Mouse (Mus musculus) neural tube, embryonic 15.5 days (tissue): ENCODE results near the gene Ankrd22. TPM values are rescaled to one million over a fixed set of nuclear protein-coding genes. Genes with fewer than 3 reads are reported as not detected.
"Not testable (repeated sequence)": the region's sequence is repeated elsewhere in the genome, so short reads cannot be mapped to it uniquely, and the experiment has no call there.

Experiments
- ATAC-seq: fragments of 200-750 bp; cut with Nextera tagmentation; 2 replicates; pipeline ENCODE4 v1.8.0; 2017; ENCODE audit warnings: mild to moderate bottlenecking, moderate TSS enrichment, moderate library complexity; ENCODE audit not compliant: low FRiP score
- H3K27ac ChIP-seq: fragments of 300-500 bp; sonication (generic); replicated peaks from 2 replicates; pipeline ENCODE4 v1.5.1; 2015; ENCODE audit warnings: mild to moderate bottlenecking, inconsistent platforms
- H3K27me3 ChIP-seq: fragments of 300-500 bp; sonication (generic); replicated peaks from 2 replicates; pipeline ENCODE4 v1.6.1; 2015; ENCODE audit warnings: inconsistent platforms
- H3K36me3 ChIP-seq: fragments of 300-500 bp; sonication (generic); 2 replicates; pipeline ENCODE4 v1.6.1; 2015; ENCODE audit warnings: inconsistent platforms
- H3K4me1 ChIP-seq: fragments of 300-500 bp; sonication (generic); 2 replicates; pipeline ENCODE4 v1.6.1; 2015; ENCODE audit warnings: inconsistent platforms
- H3K4me2 ChIP-seq: fragments of 300-500 bp; sonication (generic); 2 replicates; pipeline ENCODE4 v1.6.1; 2015; ENCODE audit warnings: inconsistent platforms, mild to moderate bottlenecking, moderate library complexity
- H3K4me3 ChIP-seq: fragments of 300-500 bp; sonication (generic); replicated peaks from 2 replicates; pipeline ENCODE4 v1.5.1; 2015; ENCODE audit warnings: mild to moderate bottlenecking, inconsistent platforms
- H3K9ac ChIP-seq: fragments of 300-500 bp; sonication (generic); replicated peaks from 2 replicates; pipeline ENCODE4 v1.6.1; 2015; ENCODE audit warnings: mild to moderate bottlenecking, inconsistent platforms
- H3K9me3 ChIP-seq: fragments of 300-500 bp; sonication (generic); replicated peaks from 2 replicates; pipeline ENCODE4 v1.6.1; 2016; ENCODE audit warnings: inconsistent platforms
- WGBS: fragments of 180-500 bp; shearing (Covaris S2); methylation state at CpG from one replicate; pipeline ENCODE4 v1.1.7; 2015; ENCODE audit warnings: mixed read lengths; 5-methylcytosine and 5-hydroxymethylcytosine counted together
- polyA plus RNA-seq: library from polyadenylated mRNA; unstranded; fragments of >200 nt; fragmentation: Nextera tagmentation; extraction: Ambion mirVana; gene quantifications from 2 replicates; pipeline ENCODE4 v1.2.1, GENCODE M21; 2015

The Ankrd22 gene
- 1.9 TPM in 1 of 2 replicates, not detected in the other for polyA plus RNA-seq

DNA sequence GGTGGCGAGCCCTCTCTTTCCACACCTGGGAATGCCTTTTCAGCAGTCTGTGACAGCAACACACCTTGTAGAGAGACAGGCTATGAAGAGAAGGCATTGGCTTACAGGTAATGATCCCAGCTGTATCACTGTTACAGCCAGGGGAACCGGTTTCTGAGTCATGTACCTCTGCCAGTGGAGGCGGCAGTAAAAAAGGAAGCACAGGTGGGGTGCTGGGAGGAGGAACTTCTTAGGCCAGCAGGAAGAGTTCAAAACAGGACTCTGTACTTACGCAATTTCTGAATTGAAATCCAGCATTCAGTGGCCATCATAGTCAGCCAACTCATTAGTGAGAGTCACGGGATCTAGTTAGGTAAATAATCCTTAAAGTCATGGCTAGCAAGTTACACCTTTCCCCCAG lies at the start of gene Ankrd22:
Ankrd22 (minus strand) TSS at position 163 of the 400 bp plus-strand sequence.
- H3K4me3 ChIP-seq, result no peak within 1 kb of the TSS
- ATAC-seq, result no peak

DNA sequence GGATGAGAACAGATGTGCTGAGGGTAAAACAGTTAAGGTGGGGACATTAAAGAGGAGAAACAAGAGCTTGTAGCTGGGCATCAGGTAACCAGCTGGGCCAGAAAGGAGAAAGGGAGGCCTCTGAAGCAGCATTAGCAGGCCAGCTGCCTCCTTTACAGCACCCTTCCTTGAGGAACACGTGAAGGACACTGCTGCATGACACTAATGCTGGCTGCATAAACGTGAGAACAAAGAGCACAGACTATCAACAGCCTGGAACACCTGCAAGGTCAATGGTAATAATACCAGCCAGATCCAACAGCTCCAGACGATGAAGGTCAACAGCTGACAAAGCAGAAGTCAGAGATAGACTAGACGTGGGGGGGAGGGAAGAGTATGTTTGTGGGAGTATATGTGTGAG lies 48.3 kb upstream of the Ankrd22 start:
- no peak for ATAC-seq
- Histone ChIP-seq H3K27ac (no peak overlapping the region), H3K27me3 (no peaks in the 10 kb centered on the region), H3K9ac (no peak overlapping the region), H3K9me3 (no peaks in the 10 kb centered on the region), H3K4me2 (no peak overlapping the region), H3K4me3 (no peak overlapping the region), H3K4me1 (no peaks in the 10 kb centered on the region), H3K36me3 (no peaks in the 10 kb centered on the region)
- 68% methylated on average over 4 of the region's 4 CpGs for WGBS

More for the DNA sequence above, at the start of gene Ankrd22:
- Histone ChIP-seq H3K36me3 (no peaks in the 10 kb centered on the region), H3K27me3 (no peaks in the 10 kb centered on the region), H3K9me3 (no peaks in the 10 kb centered on the region), H3K4me2 (no peak within 1 kb of the TSS), H3K9ac (no peak within 1 kb of the TSS), H3K27ac (no peak within 1 kb of the TSS), H3K4me1 (no peaks in the 10 kb centered on the region)
- 81% methylated on average over 5 of the region's 5 CpGs for WGBS

DNA sequence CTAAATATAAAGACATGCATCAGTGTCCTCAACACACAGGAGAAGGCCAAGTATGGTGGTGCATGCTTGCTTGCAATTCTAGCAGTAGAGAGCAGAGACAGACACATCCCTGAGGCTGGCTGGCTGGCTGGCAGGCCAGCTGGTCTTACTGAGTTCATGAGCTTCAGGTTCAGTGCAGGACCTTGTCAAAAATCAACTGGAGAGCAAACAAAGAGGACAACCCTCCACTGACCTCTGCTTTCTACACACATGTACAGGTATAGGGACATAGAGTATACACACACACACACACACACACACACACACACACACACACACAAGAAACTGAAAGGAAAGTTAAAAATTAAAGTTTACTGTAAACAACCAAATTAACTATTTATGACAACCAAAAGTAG lies 47.4 kb upstream of the Ankrd22 start:
- H3K9me3 ChIP-seq, result no peaks in the 10 kb centered on the region
- no peaks in the 10 kb centered on the region for H3K4me1 ChIP-seq
- no peaks in the 10 kb centered on the region for H3K27me3 ChIP-seq
- no peak overlapping the region for H3K4me3 ChIP-seq
- H3K4me2 ChIP-seq, result no peak overlapping the region
- H3K36me3 ChIP-seq, result no peaks in the 10 kb centered on the region
- no peak overlapping the region for H3K9ac ChIP-seq
- ATAC-seq, result no peak
- H3K27ac ChIP-seq, result no peak overlapping the region

DNA sequence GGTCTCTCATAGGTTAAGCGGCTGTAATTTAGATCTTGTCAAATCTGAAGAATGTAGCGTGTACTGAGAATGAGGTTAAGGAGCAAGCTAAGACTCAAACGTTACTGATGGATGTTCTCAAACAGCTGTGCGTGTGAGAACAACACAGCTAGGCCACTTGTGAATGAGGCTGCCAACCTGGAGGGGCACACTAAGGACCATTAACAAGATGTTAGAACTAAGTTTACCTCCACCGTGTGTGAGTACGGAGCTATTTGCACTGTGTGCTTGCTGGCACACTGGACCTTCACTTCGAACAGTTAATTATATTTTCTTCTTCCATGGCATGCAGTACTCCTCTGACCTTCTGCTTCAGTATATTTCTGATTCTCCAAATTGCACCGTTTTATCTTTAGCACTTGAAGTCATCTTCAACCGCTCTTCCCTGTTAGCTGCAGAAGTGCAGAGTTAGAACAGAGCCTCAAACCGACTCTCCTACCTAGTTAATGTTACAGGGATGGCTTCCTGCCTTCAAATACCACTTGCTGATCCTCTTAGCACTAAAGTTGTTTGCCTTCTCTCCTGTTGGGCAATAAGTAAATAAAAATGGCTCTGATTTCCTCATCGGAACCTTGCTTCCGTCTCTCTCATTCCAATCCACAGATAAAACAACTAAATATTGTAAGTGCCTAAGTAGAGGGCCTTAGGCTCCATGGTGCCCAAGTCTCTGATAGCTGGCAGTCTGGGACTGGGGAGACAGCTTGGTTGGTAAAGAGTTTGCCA lies 46.8 kb upstream of the Ankrd22 start:
- Histone ChIP-seq H3K27ac (no peak overlapping the region), H3K4me2 (no peak overlapping the region), H3K4me3 (no peak overlapping the region), H3K27me3 (no peaks in the 10 kb centered on the region), H3K4me1 (no peaks in the 10 kb centered on the region), H3K9me3 (no peaks in the 10 kb centered on the region), H3K9ac (no peak overlapping the region), H3K36me3 (no peaks in the 10 kb centered on the region)
- ATAC-seq, result no peak
- 90% methylated on average over 12 of the region's 12 CpGs for WGBS

DNA sequence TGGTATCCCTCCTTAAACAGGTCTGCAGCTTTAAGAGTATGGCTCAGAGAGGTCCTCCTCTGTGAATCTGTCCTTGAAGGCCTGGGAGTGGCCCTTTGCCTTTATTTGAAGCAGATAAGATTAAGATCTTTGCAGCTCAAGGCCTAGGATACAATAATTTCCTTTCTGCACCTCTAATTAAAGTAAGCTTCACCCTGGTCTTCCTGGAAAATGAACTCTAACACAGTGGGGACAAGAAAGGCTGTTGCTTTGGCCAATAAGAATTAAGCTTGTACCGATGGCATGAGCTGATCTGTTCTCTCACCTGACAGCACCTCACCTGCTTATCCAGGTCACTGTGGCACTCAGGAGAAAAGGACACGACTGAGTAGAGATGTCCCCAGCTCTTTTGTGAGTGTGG lies 45.0 kb upstream of the Ankrd22 start:
- no peak overlapping the region for H3K9ac ChIP-seq
- no peak for ATAC-seq
- WGBS, result 82% methylated on average over 2 of the region's 2 CpGs
- H3K4me2 ChIP-seq, result no peak overlapping the region
- no peak overlapping the region for H3K27ac ChIP-seq
- no peaks in the 10 kb centered on the region for H3K9me3 ChIP-seq
- H3K36me3 ChIP-seq, result no peaks in the 10 kb centered on the region
- no peaks in the 10 kb centered on the region for H3K27me3 ChIP-seq
- H3K4me1 ChIP-seq, result no peaks in the 10 kb centered on the region
- no peak overlapping the region for H3K4me3 ChIP-seq

DNA sequence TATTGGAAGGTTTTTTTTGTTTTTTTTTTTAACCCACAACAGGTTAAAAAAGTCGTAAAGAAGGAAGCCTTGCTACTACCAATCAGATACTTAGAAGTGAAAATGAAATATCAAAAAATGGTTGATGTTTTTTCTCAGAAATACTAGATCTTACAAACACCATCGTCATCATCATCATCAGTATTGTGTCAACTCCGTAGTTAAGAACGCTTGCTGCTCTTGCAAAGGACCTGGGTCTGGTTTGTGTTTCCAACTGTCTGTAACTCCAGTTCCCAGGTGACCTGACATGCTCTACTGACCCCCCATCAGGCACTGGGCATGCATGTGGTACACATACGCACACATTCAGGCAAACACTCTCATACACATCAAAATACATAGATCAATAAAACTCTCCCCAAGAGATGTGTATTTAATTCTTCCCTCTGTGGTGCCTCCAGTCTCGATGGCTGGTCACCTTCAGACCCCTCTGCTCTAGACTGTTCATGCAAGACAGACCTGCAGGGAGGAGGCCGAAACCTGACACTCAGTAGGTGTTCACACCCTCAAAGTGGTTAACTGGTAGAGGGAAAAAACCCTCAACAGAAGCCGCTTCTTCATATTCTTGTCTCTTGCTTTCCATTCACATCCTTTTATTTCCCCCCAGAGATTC lies 44.2 kb upstream of the Ankrd22 start:
- H3K4me3 ChIP-seq, result no peak overlapping the region
- H3K4me1 ChIP-seq, result no peaks in the 10 kb centered on the region
- no peaks in the 10 kb centered on the region for H3K9me3 ChIP-seq
- no peaks in the 10 kb centered on the region for H3K36me3 ChIP-seq
- ATAC-seq, result no peak
- no peak overlapping the region for H3K4me2 ChIP-seq
- WGBS, result 89% methylated on average over 8 of the region's 8 CpGs
- no peak overlapping the region for H3K9ac ChIP-seq
- no peaks in the 10 kb centered on the region for H3K27me3 ChIP-seq
- no peak overlapping the region for H3K27ac ChIP-seq

DNA sequence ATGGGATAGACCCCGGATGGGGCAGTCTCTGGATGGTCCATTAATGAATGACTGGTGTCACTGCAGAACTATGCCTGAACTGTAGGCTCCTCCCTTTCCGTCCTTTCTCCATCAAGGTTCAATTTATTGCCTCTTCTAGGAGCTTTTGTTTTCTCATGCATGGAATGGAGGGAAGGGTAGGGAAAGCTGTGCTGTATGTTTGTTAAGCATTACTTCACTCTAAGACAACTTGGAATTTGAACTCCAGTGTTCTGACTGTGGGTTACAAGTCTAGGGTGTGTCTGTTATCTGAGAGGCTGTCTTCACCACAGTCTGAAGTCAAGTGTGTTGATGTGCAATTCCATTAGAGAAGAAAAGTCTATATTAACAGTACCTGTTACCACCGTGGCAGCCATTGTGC lies 43.2 kb upstream of the Ankrd22 start:
- Histone ChIP-seq H3K4me1 (no peaks in the 10 kb centered on the region), H3K27ac (no peak overlapping the region), H3K4me3 (no peak overlapping the region), H3K4me2 (no peak overlapping the region), H3K27me3 (no peaks in the 10 kb centered on the region), H3K9ac (no peak overlapping the region), H3K9me3 (no peaks in the 10 kb centered on the region), H3K36me3 (no peaks in the 10 kb centered on the region)
- no peak for ATAC-seq
- WGBS, result 78% methylated on average over 3 of the region's 3 CpGs

DNA sequence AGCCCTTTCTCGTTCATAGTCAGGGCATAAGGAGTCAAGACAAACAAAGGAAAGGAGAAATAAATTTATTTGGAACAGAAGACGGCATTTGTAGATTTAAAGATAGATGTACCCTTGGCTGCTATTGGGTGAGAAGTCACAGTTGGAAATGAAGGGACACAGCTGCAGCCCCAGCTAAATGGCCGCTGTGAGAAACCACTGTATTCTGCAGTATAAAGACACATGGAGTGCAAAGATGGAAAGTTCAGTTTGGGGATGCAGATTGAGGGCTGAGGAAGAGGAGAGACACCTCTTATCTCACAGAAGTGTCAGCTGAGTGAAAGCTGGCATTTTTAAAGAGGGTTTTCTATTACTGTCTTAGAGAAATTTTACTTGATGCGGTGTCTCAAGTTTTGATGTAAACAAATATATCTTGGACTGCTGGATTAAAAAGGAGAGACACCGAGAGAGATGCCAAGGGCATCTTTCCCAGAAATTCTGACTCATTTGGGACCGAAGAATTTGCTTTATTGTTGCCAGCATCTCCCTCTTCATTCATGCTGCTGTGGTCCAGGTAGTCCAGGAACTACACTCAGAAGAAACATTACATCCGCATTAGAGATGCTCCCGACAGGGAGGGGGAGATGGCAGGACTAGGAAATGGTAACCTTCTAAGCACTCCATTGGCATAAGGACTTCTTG lies 41.0 kb upstream of the Ankrd22 start:
- H3K9ac ChIP-seq, result no peak overlapping the region
- H3K4me2 ChIP-seq, result no peak overlapping the region
- no peak overlapping the region for H3K4me3 ChIP-seq
- H3K36me3 ChIP-seq, result no peaks in the 10 kb centered on the region
- H3K27ac ChIP-seq, result no peak overlapping the region
- no peaks in the 10 kb centered on the region for H3K27me3 ChIP-seq
- WGBS, result 86% methylated on average over 8 of the region's 8 CpGs
- H3K9me3 ChIP-seq, result no peaks in the 10 kb centered on the region
- H3K4me1 ChIP-seq, result no peaks in the 10 kb centered on the region
- no peak for ATAC-seq

DNA sequence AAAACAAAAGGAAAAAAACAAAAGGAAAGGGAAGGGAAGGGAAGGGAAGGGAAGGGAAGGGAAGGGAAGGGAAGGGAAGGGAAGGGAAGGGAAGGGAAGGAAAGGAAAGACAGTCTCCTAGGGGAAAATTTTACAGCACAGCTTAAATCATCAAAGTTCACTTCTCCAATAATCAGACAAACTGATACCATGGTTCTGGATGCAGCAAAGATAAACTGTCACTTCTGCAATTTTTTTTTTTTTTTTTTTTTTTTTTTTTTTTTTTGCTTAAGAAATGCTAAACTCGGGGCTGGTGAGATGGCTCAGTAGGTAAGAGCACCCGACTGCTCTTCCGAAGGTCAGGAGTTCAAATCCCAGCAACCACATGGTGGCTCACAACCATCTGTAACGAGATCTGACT lies 40.3 kb upstream of the Ankrd22 start:
- not testable (repeated sequence) for H3K4me3 ChIP-seq, H3K9me3 ChIP-seq, H3K27ac ChIP-seq, H3K4me2 ChIP-seq, H3K9ac ChIP-seq, ATAC-seq, H3K27me3 ChIP-seq, H3K36me3 ChIP-seq, H3K4me1 ChIP-seq
- 78% methylated on average over 4 of the region's 4 CpGs for WGBS

DNA sequence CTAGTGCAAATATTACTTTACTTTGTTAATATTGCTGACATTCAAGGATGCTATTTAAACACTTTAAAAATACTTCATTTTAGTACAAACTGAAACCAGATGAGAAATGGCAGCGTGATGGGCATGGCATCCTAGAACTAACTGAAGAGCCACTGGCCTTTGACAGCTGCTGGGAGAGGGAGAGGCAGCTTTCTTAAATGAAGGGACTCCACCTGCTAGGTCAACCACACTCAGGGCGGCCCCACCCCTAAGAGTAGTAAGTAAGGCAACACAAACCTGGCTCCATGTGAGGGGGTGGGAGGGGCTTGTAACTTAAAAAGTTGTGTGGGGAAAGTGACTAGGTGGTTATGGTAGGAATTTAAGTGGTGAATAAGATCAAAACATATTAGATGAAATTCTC lies 36.8 kb upstream of the Ankrd22 start:
- no peaks in the 10 kb centered on the region for H3K27me3 ChIP-seq
- no peak for ATAC-seq
- whole genome bisulfite sequencing, result 85% methylated on average over 2 of the region's 2 CpGs
- no peak overlapping the region for H3K9ac ChIP-seq
- H3K36me3 ChIP-seq, result no peaks in the 10 kb centered on the region
- no peaks in the 10 kb centered on the region for H3K9me3 ChIP-seq
- H3K4me2 ChIP-seq, result no peak overlapping the region
- H3K4me1 ChIP-seq, result no peaks in the 10 kb centered on the region
- no peak overlapping the region for H3K4me3 ChIP-seq
- no peak overlapping the region for H3K27ac ChIP-seq

DNA sequence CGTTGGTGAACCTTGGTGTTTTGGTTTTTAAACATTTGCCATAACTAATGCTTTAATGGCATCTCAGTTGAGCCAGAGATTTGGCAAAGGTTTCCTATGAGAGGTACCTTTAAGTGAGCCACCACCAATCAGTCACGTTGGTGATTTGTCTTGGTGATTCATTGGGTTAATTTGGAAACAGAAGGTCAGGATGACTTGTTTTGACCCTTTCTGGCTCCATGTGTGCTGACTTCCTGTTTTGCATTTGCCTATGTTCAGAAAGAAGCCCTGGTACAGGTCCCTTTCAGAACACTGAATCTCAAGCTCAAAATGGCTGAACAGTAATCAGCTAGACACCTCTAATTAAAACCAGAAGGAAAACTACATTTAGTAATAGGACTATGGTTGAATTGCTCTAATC lies 33.6 kb upstream of the Ankrd22 start:
- H3K27me3 ChIP-seq, result no peaks in the 10 kb centered on the region
- no peak for ATAC-seq
- H3K36me3 ChIP-seq, result no peaks in the 10 kb centered on the region

DNA sequence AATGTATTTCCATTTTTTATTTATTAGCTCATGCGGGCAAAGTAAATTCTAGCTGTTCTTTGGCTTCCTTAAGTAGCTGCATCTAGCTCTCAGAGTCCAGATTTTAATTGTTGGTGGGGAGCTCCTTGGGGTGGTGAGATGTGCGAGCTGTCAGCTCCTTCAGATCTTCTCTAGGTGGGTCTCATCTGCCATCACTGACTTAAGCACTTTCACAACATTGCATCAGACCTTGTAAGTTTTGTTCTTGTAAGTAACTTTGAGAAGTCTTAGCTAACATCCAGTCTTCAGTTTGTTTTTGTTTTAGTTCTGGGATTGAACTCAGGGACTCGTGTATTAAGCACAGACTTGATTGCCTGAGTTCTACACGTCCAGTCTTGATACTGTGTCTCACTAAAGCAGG lies 33.0 kb upstream of the Ankrd22 start:
- H3K36me3 ChIP-seq, result no peaks in the 10 kb centered on the region
- no peaks in the 10 kb centered on the region for H3K9me3 ChIP-seq
- no peak overlapping the region for H3K4me2 ChIP-seq
- ATAC-seq, result no peak
- no peak overlapping the region for H3K27ac ChIP-seq
- H3K9ac ChIP-seq, result no peak overlapping the region
- no peaks in the 10 kb centered on the region for H3K27me3 ChIP-seq
- peaks cover 5% of the 10 kb centered on the region; the same call in 1 of the 2 replicates for H3K4me1 ChIP-seq
- H3K4me3 ChIP-seq, result no peak overlapping the region
- WGBS, result 93% methylated on average over 4 of the region's 4 CpGs

More for the DNA sequence above, 33.6 kb upstream of the Ankrd22 start:
- Histone ChIP-seq H3K9me3 (no peaks in the 10 kb centered on the region), H3K9ac (no peak overlapping the region), H3K4me1 (no peaks in the 10 kb centered on the region), H3K4me2 (no peak overlapping the region), H3K27ac (no peak overlapping the region), H3K4me3 (no peak overlapping the region)
- WGBS, result 84% methylated on average over 2 of the region's 2 CpGs
